In the genomic region with DNA sequence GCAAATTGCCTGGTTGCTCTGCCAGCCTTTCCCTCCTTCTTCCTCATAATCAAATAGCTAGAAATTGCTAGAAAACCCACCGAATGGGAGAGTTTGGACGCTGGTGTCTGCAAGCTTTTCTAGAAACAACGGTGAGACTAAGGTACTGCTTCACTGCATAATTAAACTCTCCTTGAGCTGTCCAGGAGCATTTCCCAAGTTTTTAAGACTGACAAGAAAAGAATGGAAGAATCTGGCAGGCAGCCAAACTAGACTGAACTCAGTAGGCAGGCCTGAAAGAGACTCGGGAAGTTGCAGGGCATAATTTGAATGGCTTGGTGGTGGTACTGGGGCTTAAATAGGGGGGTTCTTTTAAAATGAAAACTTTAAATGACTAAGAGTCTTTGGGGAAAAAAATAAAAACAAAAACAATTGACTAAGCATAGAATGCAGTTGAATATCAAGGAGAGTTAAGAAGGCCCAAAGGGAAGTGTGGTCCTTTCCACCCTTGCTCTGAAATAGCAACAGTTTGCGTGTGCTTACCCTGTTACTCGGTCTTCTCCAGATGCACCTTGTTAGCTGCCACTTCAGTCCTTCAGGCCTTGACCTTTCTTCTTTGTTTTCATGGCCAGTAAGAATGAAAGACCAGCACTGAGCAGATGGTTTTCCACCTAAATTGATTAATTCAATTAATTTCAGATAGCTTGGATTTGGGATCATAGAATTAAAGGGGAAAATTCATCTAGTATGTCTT, we compare ENCODE assay signal across 7 mouse cellular contexts. TPM values are rescaled to one million over a fixed set of nuclear protein-coding genes. Genes with fewer than 3 reads are reported as not detected.
A peak's percentile ranks its signal among the peaks of the same experiment; 100 is the strongest.
DNase-seq lines count a peak whose midpoint lies in the region; ATAC-seq and TF ChIP-seq lines count a peak whose summit lies in the region.

No protein-coding gene starts in this region.

- no peak overlapping the region for H3K27ac ChIP-seq in forebrain, embryonic 14.5 days (ENCODE audit: low read depth, low read length)
- H3K27ac ChIP-seq in hindbrain, embryonic 14.5 days: no peak overlapping the region
- peak overlapping the region; percentile 98 for H3K27ac ChIP-seq in limb, embryonic 12.5 days
- 0 out of 2 replicates have a peak overlapping the region, but pooled peaks have one; percentile 21 for H3K27ac ChIP-seq in olfactory bulb, adult 2 months (ENCODE audit: insufficient read depth, low read depth, low read length)

- WGBS in forebrain, embryonic 14.5 days: 4% methylated on average over 6 of the region's 6 CpGs
- WGBS in hindbrain, embryonic 14.5 days: 21% methylated on average over 6 of the region's 6 CpGs
- 10% methylated on average over 6 of the region's 6 CpGs for WGBS in limb, embryonic 12.5 days
- WGBS in olfactory bulb, adult 2 months: 51% methylated on average over 6 of the region's 6 CpGs

- H3K9ac ChIP-seq in forebrain, embryonic 14.5 days (ENCODE audit: low read length): no peak overlapping the region
- H3K9ac ChIP-seq in hindbrain, embryonic 14.5 days: no peak overlapping the region
- no peak overlapping the region for H3K9ac ChIP-seq in limb, embryonic 12.5 days (replicated peaks)

- no peaks in the 10 kb centered on the region for H3K9me3 ChIP-seq in forebrain, embryonic 14.5 days (replicated peaks; ENCODE audit: control insufficient read depth, low read length)
- no peaks in the 10 kb centered on the region for H3K9me3 ChIP-seq in hindbrain, embryonic 14.5 days (ENCODE audit: control insufficient read depth, low read length)
- H3K9me3 ChIP-seq in limb, embryonic 12.5 days: no peaks in the 10 kb centered on the region

- no peak for TF ChIP-seq CTCF in olfactory bulb, adult 2 months (IDR thresholded peaks at IDR 0.05; ENCODE audit: insufficient read depth, low read depth, low read length)

- peak; percentile 68 for ATAC-seq in forebrain, embryonic 14.5 days
- no peak for ATAC-seq in hindbrain, embryonic 14.5 days (ENCODE audit: low FRiP score)
- no peak for ATAC-seq in limb, embryonic 12.5 days (ENCODE audit: insufficient number of reproducible peaks, insufficient read depth, low FRiP score, low TSS enrichment, low read depth)

- peak; percentile 81 for DNase-seq in Muller cell, postnatal 12 days (ENCODE audit: inconsistent ontology term)
- peak; percentile 36 for DNase-seq in ZHBTc4 (ENCODE audit: low read depth, low spot score)
- DNase-seq in forebrain, embryonic 14.5 days (ENCODE audit: low spot score): peak; percentile 90
- DNase-seq in hindbrain, embryonic 14.5 days (ENCODE audit: low spot score): peak; percentile 71
- DNase-seq in spleen, postnatal 36 days (ENCODE audit: low spot score in 2 of 2): no peak

- TF ChIP-seq POLR2A in olfactory bulb, adult 2 months (IDR thresholded peaks at IDR 0.05; ENCODE audit: insufficient read depth, low read depth, low read length): no peak

- no peaks in the 10 kb centered on the region for H3K27me3 ChIP-seq in forebrain, embryonic 14.5 days (replicated peaks; ENCODE audit: control insufficient read depth, insufficient read depth, low read length)
- H3K27me3 ChIP-seq in hindbrain, embryonic 14.5 days (ENCODE audit: control insufficient read depth, insufficient read depth, low read length): no peaks in the 10 kb centered on the region
- H3K27me3 ChIP-seq in limb, embryonic 12.5 days: no peaks in the 10 kb centered on the region

- peaks cover 5% of the 10 kb centered on the region for H3K4me1 ChIP-seq in forebrain, embryonic 14.5 days (ENCODE audit: control insufficient read depth, insufficient read depth, low read length)
- no peaks in the 10 kb centered on the region for H3K4me1 ChIP-seq in hindbrain, embryonic 14.5 days (replicated peaks; ENCODE audit: control insufficient read depth, insufficient read depth, low read length)
- H3K4me1 ChIP-seq in limb, embryonic 12.5 days (replicated peaks): peaks cover 23% of the 10 kb centered on the region
- H3K4me1 ChIP-seq in olfactory bulb, adult 2 months (ENCODE audit: control insufficient read depth, insufficient read depth, low read length): peaks cover 14% of the 10 kb centered on the region

- H3K4me2 ChIP-seq in forebrain, embryonic 14.5 days (ENCODE audit: low read length): peak overlapping the region; percentile 73; the same call in 1 of the 2 replicates
- H3K4me2 ChIP-seq in hindbrain, embryonic 14.5 days (replicated peaks): peak overlapping the region; percentile 67
- peak overlapping the region; percentile 62 for H3K4me2 ChIP-seq in limb, embryonic 12.5 days

- H3K36me3 ChIP-seq in forebrain, embryonic 14.5 days (ENCODE audit: control insufficient read depth, insufficient read depth, low read length): no peaks in the 10 kb centered on the region
- no peaks in the 10 kb centered on the region for H3K36me3 ChIP-seq in hindbrain, embryonic 14.5 days (replicated peaks; ENCODE audit: control insufficient read depth, insufficient read depth)
- H3K36me3 ChIP-seq in limb, embryonic 12.5 days: no peaks in the 10 kb centered on the region

- no peak overlapping the region for H3K4me3 ChIP-seq in forebrain, embryonic 14.5 days (ENCODE audit: low read depth, low read length)
- no peak overlapping the region for H3K4me3 ChIP-seq in hindbrain, embryonic 14.5 days (replicated peaks; ENCODE audit: low read length)
- peak overlapping the region; percentile 80 for H3K4me3 ChIP-seq in limb, embryonic 12.5 days (replicated peaks)
- H3K4me3 ChIP-seq in olfactory bulb, adult 2 months (ENCODE audit: insufficient read depth, low read depth, low read length): no peak overlapping the region

RNA-seq across cellular contexts. Expression of a gene that starts 2.0 kb away (rescaled TPM):
- polyA plus RNA-seq in forebrain, embryonic 14.5 days (2014; fragmentation: Nextera tagmentation; extraction: Ambion mirVana): 10.3 and 10.5 TPM in 2 replicates
- polyA plus RNA-seq in hindbrain, embryonic 14.5 days (2014; fragmentation: Nextera tagmentation; extraction: Ambion mirVana): 8.4 and 9.1 TPM in 2 replicates
- polyA plus RNA-seq in limb, embryonic 12.5 days (2016; fragmentation: Nextera tagmentation; extraction: Ambion mirVana): 47.7 and 49.2 TPM in 2 replicates
- not detected in 2 replicates for polyA plus RNA-seq in olfactory bulb, adult 2 months (2012; ENCODE audit: insufficient read depth, insufficient read length, low replicate concordance, missing spikeins)

Comparison
In these comparisons a context has a peak if more than half of its experiments do, and no peak if none do; other contexts are left out.
1. DNase-seq: peak in Muller cell, postnatal 12 days (single experiment), ZHBTc4 (single experiment), forebrain, embryonic 14.5 days (single experiment) and hindbrain, embryonic 14.5 days (single experiment); none in spleen, postnatal 36 days (0 of 2).
2. H3K27ac ChIP-seq: peak in limb, embryonic 12.5 days (single experiment) and olfactory bulb, adult 2 months (single experiment); none in forebrain, embryonic 14.5 days (single experiment) and hindbrain, embryonic 14.5 days (single experiment).
3. Peak in every context shown above with its lines, with median percentiles within 50 percentile points of each other: H3K4me2 ChIP-seq.